Mouse (Mus musculus) embryonic stem cell, embryonic (primary cell): ENCODE results near the gene Mob4.

Experiments used
- CTCF ChIA-PET, 4 experiments: fragments of 300-600 bp in 2 of 4; fragments of 350-600 bp in 2 of 4; sonication (Branson Sonifier 250); formaldehyde crosslinking; loops; one replicate each; lab custom pipeline; 2022; ENCODE audit warnings: inconsistent platforms in 2 of 4; lab: Charles Lee
- POLR2A ChIA-PET, 4 experiments: fragments of 300-600 bp in 2 of 4; fragments of 350-600 bp in 2 of 4; sonication (Branson Sonifier 250); formaldehyde crosslinking; loops; one replicate each; lab custom pipeline; 2022; ENCODE audit warnings: antibody characterized with exemption in 4 of 4, inconsistent platforms in 1 of 4; lab: Charles Lee

Gene Mob4

GRCm38 (mm10) chr1:55130943-55131401, at the start of gene Mob4:
Mob4 (plus strand) TSS chr1:55131231.
- ChIA-PET POLR2A (interaction anchor here (0.5 to 7.6 kb wide), 60 partner anchors 8 to 647 kb away, joined by 3 to 72 read pairs (median 4); partner anchors contain the start of genes Hspd1 (in 3 of the 4), Hspe1 (in 3 of the 4) and Coq10b (in 1 of the 4)), CTCF (interaction anchor here in 3 of 4 experiments (0.5 to 1.8 kb wide), 5 partner anchors 24 to 148 kb away, joined by 3 to 5 read pairs (median 4); no protein-coding TSS in a partner anchor)

GRCm38 (mm10) chr1:55082106-55082505, 48.9 kb upstream of the Mob4 start:
- ChIA-PET CTCF (interaction anchor here in 2 of 4 experiments (0.6 to 1.0 kb wide), 2 partner anchors 34 to 54 kb away, joined by 4 to 5 read pairs; no protein-coding TSS in a partner anchor), POLR2A (interaction anchor here (0.6 to 2.3 kb wide), 18 partner anchors 9 to 78 kb away, joined by 3 to 8 read pairs (median 4); partner anchors contain the start of gene Mob4 (in 3 of the 4))

DNA sequence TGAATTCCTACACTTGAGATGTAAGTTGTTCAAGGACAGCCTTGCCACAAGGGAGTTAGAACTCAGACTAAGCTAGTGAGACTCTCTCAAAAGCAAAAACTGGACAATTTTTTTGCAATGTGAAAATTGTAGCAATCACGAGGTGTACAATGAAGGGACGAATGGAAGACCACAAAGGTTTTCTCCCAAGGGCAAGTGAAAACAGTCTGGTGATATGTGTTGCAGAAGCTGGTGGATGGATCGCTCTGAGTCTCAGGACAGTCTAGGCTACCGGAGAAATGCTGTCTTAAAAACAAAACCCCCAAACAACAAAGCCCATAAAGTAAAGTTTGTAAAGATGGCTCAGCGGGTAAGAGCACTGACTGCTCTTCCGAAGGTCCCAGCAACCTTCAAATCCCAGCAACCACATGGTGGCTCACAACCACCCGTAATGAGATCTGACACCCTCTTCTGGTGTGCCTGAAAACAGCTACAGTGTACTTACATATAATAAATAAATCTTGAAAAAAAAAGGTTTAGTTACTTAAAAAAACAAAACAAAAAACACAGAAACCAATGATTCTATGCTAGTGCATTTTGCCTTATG, 45.2 kb upstream of the Mob4 start:
- ChIA-PET POLR2A (interaction anchor here (0.7 to 5.2 kb wide), 59 partner anchors 8 to 154 kb away, joined by 3 to 72 read pairs (median 5); partner anchors contain the start of genes Coq10b (in 2 of the 4) and Mob4 (in 2 of the 4)), CTCF (interaction anchor here in 1 of 4 experiments (1.1 kb wide), 1 partner anchor 50 kb away, joined by 3 read pairs; no protein-coding TSS in a partner anchor)

GRCm38 (mm10) chr1:55086868-55087400, 44.1 kb upstream of the Mob4 start:
- POLR2A ChIA-PET: interaction anchor here (0.6 to 5.2 kb wide), 65 partner anchors 8 to 500 kb away, joined by 3 to 72 read pairs (median 5); partner anchors contain the start of genes Mob4 (in 3 of the 4) and Coq10b (in 2 of the 4)
- CTCF ChIA-PET: no interaction called here

- CTCF ChIA-PET: no interaction called here
- POLR2A ChIA-PET: interaction anchor here (0.6 to 5.2 kb wide), 70 partner anchors 8 to 1791 kb away, joined by 3 to 72 read pairs (median 5); partner anchors contain the start of genes Mob4 (in 3 of the 4), Coq10b (in 2 of the 4), Gm28778 (in 1 of the 4) and Mars2 (in 1 of the 4)
These were observed 43.6 kb upstream of the Mob4 start for GRCm38 (mm10) chr1:55087401-55087904.

GRCm38 (mm10) chr1:55087932-55088610, 43.0 kb upstream of the Mob4 start, which contains the start of the genes Hspe1 and Hspd1:
Hspe1 (plus strand) TSS chr1:55088132.
Hspd1 (minus strand) TSS chr1:55088243.
- ChIA-PET POLR2A (interaction anchor here (0.5 to 5.2 kb wide), 63 partner anchors 8 to 1791 kb away, joined by 3 to 72 read pairs (median 4); partner anchors contain the start of genes Mob4 (in 3 of the 4), Coq10b (in 2 of the 4), Gm28778 (in 1 of the 4) and Mars2 (in 1 of the 4)), CTCF (no interaction called here)

- ChIA-PET CTCF (no interaction called here), POLR2A (interaction anchor here (0.6 to 6.1 kb wide), 41 partner anchors 8 to 151 kb away, joined by 3 to 72 read pairs (median 7); partner anchors contain the start of genes Mob4 (in 3 of the 4), Coq10b (in 1 of the 4) and Mars2 (in 1 of the 4))
These were observed 42.2 kb upstream of the Mob4 start for GRCm38 (mm10) chr1:55088611-55089497.

DNA sequence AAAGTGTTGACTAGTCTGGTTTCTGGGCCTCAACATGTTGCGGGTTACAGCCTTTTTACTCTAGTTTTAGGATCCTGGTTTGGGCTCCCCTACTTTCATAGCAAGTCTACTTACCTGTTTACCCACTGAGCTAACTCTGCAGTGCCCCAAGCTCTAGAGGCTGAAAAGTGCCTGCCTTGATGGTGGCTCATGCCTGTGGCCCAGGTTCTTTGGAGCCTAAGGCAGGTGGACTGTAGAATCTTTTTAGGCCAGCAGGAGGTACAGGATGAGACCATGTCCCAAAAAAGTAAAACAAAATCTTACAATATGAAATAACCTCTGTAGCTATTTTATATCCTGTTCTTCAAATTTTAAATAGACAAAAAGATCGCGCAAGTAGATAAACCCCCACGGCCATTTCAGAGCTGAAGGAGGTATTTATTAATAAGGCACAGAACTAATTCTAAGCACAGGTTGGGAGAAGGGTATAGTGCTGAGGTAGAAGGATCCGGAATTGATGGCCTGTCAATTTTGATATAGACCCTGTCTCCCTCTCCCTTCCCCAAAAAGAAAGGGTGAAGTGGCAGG, 41.5 kb upstream of the Mob4 start:
- ChIA-PET CTCF (no interaction called here), POLR2A (interaction anchor here in 3 of 4 experiments (0.6 to 6.1 kb wide), 17 partner anchors 8 to 150 kb away, joined by 3 to 67 read pairs (median 5); partner anchors contain the start of gene Mob4 (in 2 of the 3))

- POLR2A ChIA-PET: interaction anchor here in 3 of 4 experiments (0.7 to 6.1 kb wide), 13 partner anchors 8 to 1209 kb away, joined by 3 to 67 read pairs (median 4); partner anchors contain the start of gene Mob4 (in 3 of the 3)
These were observed 39.0 kb upstream of the Mob4 start for GRCm38 (mm10) chr1:55092056-55092455.

DNA sequence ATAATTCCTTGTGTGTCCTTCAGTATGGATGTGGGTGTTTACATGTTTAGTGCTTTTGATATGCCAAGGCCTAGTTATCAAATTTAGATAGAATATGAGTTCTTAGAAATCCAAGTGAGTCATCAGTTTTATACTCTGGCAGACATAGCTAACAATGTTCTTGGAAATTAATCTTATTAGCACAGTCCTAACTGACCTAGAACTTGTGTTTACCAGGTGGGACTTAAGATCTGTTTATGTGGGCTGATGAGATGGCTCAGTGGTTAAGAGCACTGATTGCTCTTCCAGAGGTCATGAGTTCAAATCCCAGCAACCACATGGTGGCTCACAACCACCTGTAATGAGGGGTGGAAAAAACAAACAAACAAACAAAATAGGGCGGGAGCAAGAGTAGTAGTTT, 38.6 kb upstream of the Mob4 start:
- CTCF ChIA-PET: interaction anchor here in 1 of 4 experiments (1.1 kb wide), 1 partner anchor 43 kb away, joined by 3 read pairs; no protein-coding TSS in a partner anchor
- POLR2A ChIA-PET: interaction anchor here in 3 of 4 experiments (0.7 to 6.1 kb wide), 17 partner anchors 8 to 1210 kb away, joined by 3 to 67 read pairs (median 4); partner anchors contain the start of gene Mob4 (in 1 of the 3)

More at GRCm38 (mm10) chr1:55092056-55092455, 39.0 kb upstream of the Mob4 start:
- CTCF ChIA-PET: no interaction called here

DNA sequence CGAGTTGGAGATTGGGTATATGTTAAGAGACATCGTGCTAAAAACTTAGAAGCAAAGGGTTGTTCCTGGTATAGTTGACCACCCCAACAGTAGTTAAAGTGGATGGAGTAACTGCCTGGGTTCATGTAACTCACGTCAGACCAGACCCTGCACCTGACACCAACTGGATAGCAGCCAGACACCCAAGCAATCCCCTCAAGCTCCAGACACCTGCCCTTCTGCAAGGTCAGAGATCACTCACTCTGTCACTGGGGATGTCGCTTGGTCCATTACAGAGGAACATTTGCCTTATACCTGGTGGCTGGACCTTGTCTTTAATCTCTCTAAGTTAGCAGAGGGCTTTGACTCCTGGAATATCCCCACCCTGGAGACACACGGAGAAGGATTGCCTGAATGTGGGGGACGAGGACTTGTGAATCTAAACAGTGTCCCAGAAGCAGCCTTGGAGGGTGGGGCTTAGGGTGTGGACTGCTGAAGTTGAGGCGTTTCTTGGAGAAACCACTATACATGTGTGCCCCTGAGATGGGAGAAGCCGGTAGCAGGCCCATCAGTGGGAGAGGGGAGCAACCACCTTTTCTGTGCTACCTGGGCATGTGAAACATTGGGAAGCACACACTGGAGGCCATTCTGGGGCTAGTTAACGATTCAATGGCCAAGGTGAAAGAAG, 24.0 kb upstream of the Mob4 start:
- POLR2A ChIA-PET: interaction anchor here (0.6 to 3.5 kb wide), 20 partner anchors 8 to 172 kb away, joined by 3 to 35 read pairs (median 5); partner anchors contain the start of genes Mob4 (in 4 of the 4), Hspd1 (in 3 of the 4) and Hspe1 (in 3 of the 4)
- CTCF ChIA-PET: interaction anchor here in 2 of 4 experiments (0.6 to 1.0 kb wide), 2 partner anchors 9 to 24 kb away, joined by 3 to 5 read pairs; partner anchors contain the start of gene Mob4 (in 1 of the 2)

- CTCF ChIA-PET: interaction anchor here in 1 of 4 experiments (0.6 kb wide), 1 partner anchor 17 kb away, joined by 4 read pairs; no protein-coding TSS in a partner anchor
- POLR2A ChIA-PET: interaction anchor here (0.6 to 3.5 kb wide), 25 partner anchors 8 to 623 kb away, joined by 3 to 35 read pairs (median 4); partner anchors contain the start of genes Mob4 (in 4 of the 4), Hspd1 (in 3 of the 4) and Hspe1 (in 3 of the 4)
These were observed 23.4 kb upstream of the Mob4 start for GRCm38 (mm10) chr1:55107644-55108043.

GRCm38 (mm10) chr1:55108473-55108872, 22.6 kb upstream of the Mob4 start:
- CTCF ChIA-PET: no interaction called here
- POLR2A ChIA-PET: interaction anchor here (0.7 to 3.5 kb wide), 20 partner anchors 9 to 624 kb away, joined by 3 to 35 read pairs (median 4); partner anchors contain the start of genes Mob4 (in 4 of the 4), Hspd1 (in 2 of the 4) and Hspe1 (in 2 of the 4)

- ChIA-PET POLR2A (interaction anchor here (0.7 to 3.6 kb wide), 18 partner anchors 9 to 90 kb away, joined by 3 to 25 read pairs (median 4); partner anchors contain the start of genes Mob4 (in 3 of the 4), Hspd1 (in 2 of the 4) and Hspe1 (in 2 of the 4)), CTCF (no interaction called here)
These were observed 21.8 kb upstream of the Mob4 start for GRCm38 (mm10) chr1:55109066-55109766.

- ChIA-PET CTCF (no interaction called here), POLR2A (interaction anchor here in 1 of 4 experiments (0.8 kb wide), 1 partner anchor 13 kb away, joined by 5 read pairs; no protein-coding TSS in a partner anchor)
These were observed 8.0 kb upstream of the Mob4 start for GRCm38 (mm10) chr1:55123046-55123445.
